Mouse (Mus musculus) small intestine, adult 2 months (tissue): ENCODE measurements around the gene Flywch1.

Experiments
- CTCF ChIP-seq: fragments of 200-500 bp; IDR thresholded peaks from 2 replicates; pipeline ENCODE4 v1.5.1; 2012; ENCODE audit warnings: low read depth, mild to moderate bottlenecking, control low read depth, inconsistent platforms, low read length, moderate library complexity, mixed read lengths; ENCODE audit not compliant: insufficient replicate concordance, insufficient read length; ENCODE audit errors: extremely low read depth
- POLR2A ChIP-seq: fragments of 200-500 bp; IDR thresholded peaks from 2 replicates; pipeline ENCODE4 v1.6.1; 2012; ENCODE audit warnings: low read depth, mild to moderate bottlenecking, control low read depth, inconsistent platforms, low read length, moderate library complexity

- no peak for TF ChIP-seq POLR2A
- no peak for TF ChIP-seq CTCF
Measured at GRCm38 (mm10) chr17:23722376-23723125, 48.9 kb downstream of the Flywch1 start, which contains the start of gene 1520401A03Rik.
